Mouse (Mus musculus) layer of hippocampus, postnatal 14 days (tissue): ENCODE measurements at regions not wholly inside any gene's neighbourhood (a gene's known extent, or its start where the extent isn't known, plus 50 kb on each side); places are given as distances from the start of the nearest gene placed in this dataset.

Experiments used
- DNase-seq, 2 experiments: peaks; one replicate each; pipeline ENCODE4 v3.0.0; 2021 to 2022; ENCODE audit warnings: low spot score in 2 of 2, mixed read lengths in 1 of 2

- no peak for DNase-seq
Observed at GRCm38 (mm10) chr6:76825953-76826352, 328.4 kb upstream of the Gm9008 start.

GRCm38 (mm10) chr6:76802969-76803368, 305.4 kb upstream of the Gm9008 start:
- no peak for DNase-seq

GRCm38 (mm10) chr6:76780168-76780567, 282.6 kb upstream of the Gm9008 start:
- DNase-seq: no peak

GRCm38 (mm10) chr6:76778201-76778600, 280.6 kb upstream of the Gm9008 start:
- no peak for DNase-seq

GRCm38 (mm10) chr6:76777080-76777479, 279.5 kb upstream of the Gm9008 start:
- DNase-seq: peak in 1 of 2 experiments; percentile 15

GRCm38 (mm10) chr6:76763852-76764251, 266.3 kb upstream of the Gm9008 start:
- peak; percentile 40 to 82 for DNase-seq

GRCm38 (mm10) chr6:76754867-76755266, 257.3 kb upstream of the Gm9008 start:
- DNase-seq: no peak
